Comparison of ENCODE assay signal across 9 mouse cellular contexts in genomic region chr11:76997916-76998704, GRCm38 (mm10). TPM values are rescaled to one million over a fixed set of nuclear protein-coding genes. Genes with fewer than 3 reads are reported as not detected.
DNase-seq lines count a peak whose midpoint lies in the region; ATAC-seq and TF ChIP-seq lines count a peak whose summit lies in the region.
"Had no signal": no experiment of that assay in that cellular context is flagged by ENCODE, and none has a peak within 500 bp of the region (broad histone marks: within the 10 kb centered on the region; RNA-seq: fewer than 3 reads in every experiment).

TSS of gene Slc6a4 (plus strand) at chr11:76998603.

- peak; percentile 31; the same call in 1 of the 2 replicates for ATAC-seq in embryonic facial prominence, embryonic 14.5 days (ENCODE audit: low read depth)
- no peak for ATAC-seq in intestine, embryonic 14.5 days (replicated peaks; ENCODE audit: low FRiP score, low TSS enrichment, low read depth)
- ATAC-seq in midbrain, embryonic 11.5 days (ENCODE audit: low FRiP score): no peak

- DNase-seq in cerebellum, postnatal 10 days: peak; percentile 21 to 24
- DNase-seq in cerebellum, adult 8-10 months: no peak
- DNase-seq in ES-E14 (ENCODE audit: low read depth, low spot score): peak; percentile 13
- no peak for DNase-seq in embryonic facial prominence, embryonic 14.5 days (ENCODE audit: low spot score)
- DNase-seq in intestine, embryonic 14.5 days (ENCODE audit: low spot score): peak; percentile 83
- DNase-seq in midbrain, embryonic 11.5 days (ENCODE audit: low spot score, missing footprints): peak; percentile 97
- no peak for DNase-seq in layer of hippocampus, postnatal 25 days (ENCODE audit: extremely low spot score in 1 of 2, low spot score in 1 of 2)
- no peak for DNase-seq in right cerebral cortex, postnatal 10 days (ENCODE audit: low spot score in 2 of 2)

- peak within 1 kb of the TSS; percentile 93 for H3K4me2 ChIP-seq in embryonic facial prominence, embryonic 14.5 days (ENCODE audit: low read depth, low read length)
- H3K4me2 ChIP-seq in intestine, embryonic 14.5 days (ENCODE audit: low read length): peak within 1 kb of the TSS; percentile 78
- peak within 1 kb of the TSS; percentile 58 for H3K4me2 ChIP-seq in midbrain, embryonic 11.5 days

- no peak within 1 kb of the TSS for H3K27ac ChIP-seq in ES-E14 (ENCODE audit: insufficient read depth, low read depth, low read length, poor library complexity, severe bottlenecking)
- no peak within 1 kb of the TSS for H3K27ac ChIP-seq in embryonic facial prominence, embryonic 14.5 days (replicated peaks; ENCODE audit: low read depth, low read length)
- H3K27ac ChIP-seq in intestine, embryonic 14.5 days (ENCODE audit: low read depth): no peak within 1 kb of the TSS
- H3K27ac ChIP-seq in midbrain, embryonic 11.5 days (ENCODE audit: low read depth, low read length): no peak within 1 kb of the TSS

- H3K27me3 ChIP-seq in embryonic facial prominence, embryonic 14.5 days (replicated peaks; ENCODE audit: control insufficient read depth, insufficient read depth, low read length): peaks cover 49% of the 10 kb centered on the region
- peaks cover 46% of the 10 kb centered on the region for H3K27me3 ChIP-seq in intestine, embryonic 14.5 days (replicated peaks; ENCODE audit: control insufficient read depth, insufficient read depth, low read length)
- H3K27me3 ChIP-seq in midbrain, embryonic 11.5 days (ENCODE audit: control insufficient read depth, insufficient read depth, low read length): peaks cover 40% of the 10 kb centered on the region

- peak within 1 kb of the TSS; percentile 31 to 39 for H3K4me3 ChIP-seq in ES-E14 (ENCODE audit: insufficient read depth in 1 of 2, low read depth in 1 of 2, low read length in 2 of 2, poor library complexity in 1 of 2, severe bottlenecking in 1 of 2)
- peak within 1 kb of the TSS; percentile 41 for H3K4me3 ChIP-seq in embryonic facial prominence, embryonic 14.5 days (ENCODE audit: low read depth, low read length)
- peak within 1 kb of the TSS; percentile 44 for H3K4me3 ChIP-seq in intestine, embryonic 14.5 days (ENCODE audit: low read depth, low read length)
- H3K4me3 ChIP-seq in midbrain, embryonic 11.5 days (ENCODE audit: low read depth, low read length): peak within 1 kb of the TSS; percentile 34

- in situ Hi-C loops in ES-E14 (cut with MboI; ENCODE audit: low sequenced_read_pairs in 2 of 2, unreplicated experiment in 2 of 2): no loop called here

- WGBS in embryonic facial prominence, embryonic 14.5 days: 2% methylated on average over 28 of the region's 52 CpGs
- under 1% methylated on average over 51 of the region's 52 CpGs for WGBS in intestine, embryonic 14.5 days
- WGBS in midbrain, embryonic 11.5 days: 1% methylated on average over 49 of the region's 52 CpGs

- H3K4me1 ChIP-seq in ES-E14 (ENCODE audit: control insufficient read depth in 2 of 2, insufficient read depth in 2 of 2, low read length in 2 of 2, poor library complexity in 1 of 2): peaks cover 3 to 4% of the 10 kb centered on the region in 2 experiments; a peak in 1 of 4 replicates
- H3K4me1 ChIP-seq in embryonic facial prominence, embryonic 14.5 days (ENCODE audit: control insufficient read depth, insufficient read depth, low read length): peaks cover 10% of the 10 kb centered on the region; the same call in 1 of the 2 replicates
- peaks cover 11% of the 10 kb centered on the region; the same call in 1 of the 2 replicates for H3K4me1 ChIP-seq in intestine, embryonic 14.5 days (replicated peaks; ENCODE audit: control insufficient read depth, insufficient read depth, low read length)
- peaks cover 5% of the 10 kb centered on the region; the same call in 1 of the 2 replicates for H3K4me1 ChIP-seq in midbrain, embryonic 11.5 days (ENCODE audit: control insufficient read depth, insufficient read depth, low read length)

- no peaks in the 10 kb centered on the region for H3K9me3 ChIP-seq in ES-E14 (ENCODE audit: control insufficient read depth, insufficient read depth, low read depth, low read length)
- H3K9me3 ChIP-seq in embryonic facial prominence, embryonic 14.5 days (ENCODE audit: control insufficient read depth, low read length): no peaks in the 10 kb centered on the region
- H3K9me3 ChIP-seq in intestine, embryonic 14.5 days (ENCODE audit: control insufficient read depth, low read length): no peaks in the 10 kb centered on the region
- no peaks in the 10 kb centered on the region for H3K9me3 ChIP-seq in midbrain, embryonic 11.5 days (ENCODE audit: control insufficient read depth, low read length)

- H3K9ac ChIP-seq in ES-E14 (ENCODE audit: insufficient read depth, low read depth, low read length, poor library complexity, severe bottlenecking): no peak within 1 kb of the TSS; the same call in 1 of the 2 replicates
- H3K9ac ChIP-seq in embryonic facial prominence, embryonic 14.5 days (ENCODE audit: low read depth, low read length): peak within 1 kb of the TSS; percentile 55
- peak within 1 kb of the TSS; percentile 27; the same call in 1 of the 2 replicates for H3K9ac ChIP-seq in intestine, embryonic 14.5 days (ENCODE audit: low read length)
- peak within 1 kb of the TSS; percentile 14; the same call in 1 of the 2 replicates for H3K9ac ChIP-seq in midbrain, embryonic 11.5 days (ENCODE audit: low read length)

- H3K36me3 ChIP-seq in ES-E14 (ENCODE audit: control insufficient read depth, insufficient read depth, low read length, poor library complexity, severe bottlenecking): no peaks in the 10 kb centered on the region
- H3K36me3 ChIP-seq in embryonic facial prominence, embryonic 14.5 days (ENCODE audit: control insufficient read depth, insufficient read depth, low read length): no peaks in the 10 kb centered on the region
- no peaks in the 10 kb centered on the region for H3K36me3 ChIP-seq in intestine, embryonic 14.5 days (ENCODE audit: control insufficient read depth, insufficient read depth, low read length)
- no peaks in the 10 kb centered on the region for H3K36me3 ChIP-seq in midbrain, embryonic 11.5 days (ENCODE audit: control insufficient read depth, insufficient read depth, low read length)

TF ChIP-seq in ES-E14, 5 proteins besides CTCF, POLR2A, EP300 and RAD21:
- TF ChIP-seq MAFK (IDR thresholded peaks at IDR 0.05; ENCODE audit: insufficient read depth, low read depth, low read length): no peak
- no peak for TF ChIP-seq ZNF384 (IDR thresholded peaks at IDR 0.05; ENCODE audit: low read depth, low read length)

RNA-seq across cellular contexts. Expression of gene Slc6a4, which starts in this region (rescaled TPM):
- 0.37 and 0.54 TPM in 2 replicates for total RNA-seq in ES-E14 (2012; rRNA removed)
- 0.73 and 2.2 TPM in 2 replicates for polyA plus RNA-seq in embryonic facial prominence, embryonic 14.5 days (2014; fragmentation: Nextera tagmentation; extraction: Ambion mirVana)
- polyA plus RNA-seq in intestine, embryonic 14.5 days (2014; fragmentation: Nextera tagmentation; extraction: Ambion mirVana): 6.8 and 7.0 TPM in 2 replicates
- polyA plus RNA-seq in midbrain, embryonic 11.5 days (2014; fragmentation: Nextera tagmentation; extraction: Ambion mirVana): 0.57 TPM in 2 replicates
- under 1 TPM in 1 of 2 experiments, not detected in 1; 0.15 TPM for total RNA-seq in layer of hippocampus, postnatal 25 days (2021)
- total RNA-seq: left cerebral cortex, adult 8-10 months had no signal

Comparison
In these comparisons a context has a peak if more than half of its experiments do, and no peak if none do; other contexts are left out.
1. DNase-seq: peak in cerebellum, postnatal 10 days (2 of 2) and intestine, embryonic 14.5 days (single experiment); none in cerebellum, adult 8-10 months (single experiment), embryonic facial prominence, embryonic 14.5 days (single experiment), layer of hippocampus, postnatal 25 days (0 of 2) and right cerebral cortex, postnatal 10 days (0 of 2).
2. Peak in DNase-seq and H3K4me3 ChIP-seq in ES-E14; RNA of the gene not detected or under 1 TPM.
3. Peak in DNase-seq, H3K4me3 ChIP-seq, H3K9ac ChIP-seq and H3K4me2 ChIP-seq in midbrain, embryonic 11.5 days; RNA of the gene not detected or under 1 TPM.
4. Peak in every context shown above with its lines, with median percentiles within 50 percentile points of each other: H3K4me3 ChIP-seq and H3K4me2 ChIP-seq.